Mouse (Mus musculus) MEL (cell line): Measurements from ENCODE around the gene Wsb2.

ENCODE experiments used
- CHD1 ChIP-seq: IDR thresholded peaks from 2 replicates; pipeline ENCODE4 v1.6.1; 2012; ENCODE audit warnings: low read depth, mild to moderate bottlenecking, inconsistent platforms, low read length, improper control_type of control experiment
- CHD2 ChIP-seq: IDR thresholded peaks from 2 replicates; pipeline ENCODE4 v1.6.1; 2011; ENCODE audit warnings: low read length, improper control_type of control experiment
- CTCF ChIP-seq, 3 experiments: IDR thresholded peaks in 2 of 3; conservative IDR thresholded peaks in 1 of 3; 2 replicates each; pipeline ENCODE4 v1.5.1; 2011 to 2012; ENCODE audit warnings: low read length in 3 of 3, low read depth in 2 of 3, mild to moderate bottlenecking in 2 of 3, improper control_type of control experiment in 1 of 3, inconsistent platforms in 1 of 3, mixed read lengths in 1 of 3, moderate library complexity in 1 of 3; ENCODE audit not compliant: control insufficient read depth in 1 of 3, insufficient read depth in 1 of 3, poor library complexity in 1 of 3, severe bottlenecking in 1 of 3
- EP300 ChIP-seq, 2 experiments: IDR thresholded peaks; 2 replicates each; pipeline ENCODE4 v1.6.1; 2011; ENCODE audit warnings: improper control_type of control experiment in 2 of 2, low read length in 2 of 2, low read depth in 1 of 2, mild to moderate bottlenecking in 1 of 2
- KAT2A ChIP-seq: conservative IDR thresholded peaks from 2 replicates; pipeline ENCODE4 v1.6.1; 2012; ENCODE audit warnings: low read depth, low read length, improper control_type of control experiment, inconsistent platforms
- MAFK ChIP-seq: IDR thresholded peaks from 2 replicates; pipeline ENCODE4 v1.6.1; 2011; ENCODE audit warnings: low read depth, mild to moderate bottlenecking, low read length, improper control_type of control experiment, borderline replicate concordance
- MXI1 ChIP-seq: IDR thresholded peaks from 2 replicates; pipeline ENCODE4 v1.6.1; 2011; ENCODE audit warnings: mild to moderate bottlenecking, low read depth, low read length, improper control_type of control experiment
- POLR2A ChIP-seq, 2 experiments: IDR thresholded peaks; 2 replicates each; pipeline ENCODE4 v1.6.1; 2011 to 2012; ENCODE audit warnings: low read length in 2 of 2, mild to moderate bottlenecking in 2 of 2, control low read depth in 1 of 2, improper control_type of control experiment in 1 of 2, low read depth in 1 of 2, moderate library complexity in 1 of 2; ENCODE audit not compliant: control insufficient read depth in 1 of 2, insufficient read depth in 1 of 2, poor library complexity in 1 of 2
- SMC3 ChIP-seq: IDR thresholded peaks from 2 replicates; pipeline ENCODE4 v1.6.1; 2011; ENCODE audit warnings: low read depth, low read length, improper control_type of control experiment
- TAL1 ChIP-seq: IDR thresholded peaks from 2 replicates; pipeline ENCODE4 v1.6.1; 2012; ENCODE audit warnings: mild to moderate bottlenecking, inconsistent platforms, low read length, moderate library complexity, mixed read lengths
- TCF12 ChIP-seq: IDR thresholded peaks from 2 replicates; pipeline ENCODE4 v1.6.1; 2014; ENCODE audit warnings: low read depth, mild to moderate bottlenecking, inconsistent platforms, low read length, improper control_type of control experiment, moderate library complexity
- USF1 ChIP-seq: IDR thresholded peaks from 2 replicates; pipeline ENCODE4 v1.6.1; 2014; ENCODE audit warnings: low read depth, mild to moderate bottlenecking, inconsistent platforms, low read length, improper control_type of control experiment, moderate library complexity

GRCm38 (mm10) chr5:117396596-117397014, 39.5 kb downstream of the Wsb2 start:
- TF ChIP-seq EP300 (IDR thresholded peaks at IDR 0.05; ENCODE audit: low read depth in 1 of 2, low read length in 2 of 2) (no peak), TCF12 (no peak), POLR2A (IDR thresholded peaks at IDR 0.05; ENCODE audit: control insufficient read depth in 1 of 2, insufficient read depth in 1 of 2, low read depth in 1 of 2, low read length in 2 of 2, poor library complexity in 1 of 2) (no peak), USF1 (no peak), MAFK (no peak), KAT2A (no peak), CHD1 (no peak), SMC3 (no peak), MXI1 (no peak), TAL1 (no peak), CTCF (IDR thresholded peaks at IDR 0.05 in 2 of 3, conservative IDR thresholded peaks at IDR 0.05 in 1 of 3; ENCODE audit: control insufficient read depth in 1 of 3, insufficient read depth in 1 of 3, low read depth in 2 of 3, low read length in 3 of 3, poor library complexity in 1 of 3, severe bottlenecking in 1 of 3) (no peak), CHD2 (no peak)
